Mouse (Mus musculus) stomach, postnatal 0 days (tissue): Measurements from ENCODE around the gene Rtn4ip1. TPM values are rescaled to one million over a fixed set of nuclear protein-coding genes. Genes with fewer than 3 reads are reported as not detected.

ENCODE experiments used
- ATAC-seq: fragments of 200-750 bp; cut with Nextera tagmentation; 2 replicates; pipeline ENCODE4 v1.8.0; 2017; ENCODE audit not compliant: low FRiP score, low TSS enrichment
- DNase-seq: peaks from one replicate; pipeline ENCODE4 v3.0.0-alpha.2; 2016; ENCODE audit warnings: low spot score
- H3K27ac ChIP-seq: fragments of 300-500 bp; sonication (generic); replicated peaks from 2 replicates; pipeline ENCODE4 v1.5.1; 2014; ENCODE audit warnings: mild to moderate bottlenecking, control low read depth
- H3K27me3 ChIP-seq: fragments of 300-500 bp; sonication (generic); 2 replicates; pipeline ENCODE4 v1.6.1; 2014; ENCODE audit warnings: low read length; ENCODE audit not compliant: control insufficient read depth, insufficient read depth
- H3K36me3 ChIP-seq: fragments of 300-500 bp; sonication (generic); 2 replicates; pipeline ENCODE4 v1.6.1; 2014; ENCODE audit warnings: low read length, mixed read lengths; ENCODE audit not compliant: control insufficient read depth, insufficient read depth
- H3K4me1 ChIP-seq: fragments of 300-500 bp; sonication (generic); replicated peaks from 2 replicates; pipeline ENCODE4 v1.6.1; 2014; ENCODE audit warnings: antibody characterized with exemption; ENCODE audit not compliant: control insufficient read depth, insufficient read depth
- H3K4me2 ChIP-seq: fragments of 300-500 bp; sonication (generic); replicated peaks from 2 replicates; pipeline ENCODE4 v1.6.1; 2014; ENCODE audit warnings: low read depth, mild to moderate bottlenecking, control low read depth, moderate library complexity
- H3K4me3 ChIP-seq: fragments of 300-500 bp; sonication (generic); 2 replicates; pipeline ENCODE4 v1.5.1; 2014; ENCODE audit warnings: low read depth, low read length, control low read depth
- H3K9ac ChIP-seq: fragments of 300-500 bp; sonication (generic); 2 replicates; pipeline ENCODE4 v1.6.1; 2014; ENCODE audit warnings: mild to moderate bottlenecking, low read length, control low read depth, mixed read lengths
- H3K9me3 ChIP-seq: fragments of 300-500 bp; sonication (generic); 2 replicates; pipeline ENCODE4 v1.6.1; 2016; ENCODE audit warnings: low read length; ENCODE audit not compliant: control insufficient read depth
- CTCF ChIP-seq: IDR thresholded peaks from 2 replicates; pipeline ENCODE4 v1.5.1; 2016; ENCODE audit warnings: antibody characterized with exemption, low read depth, mild to moderate bottlenecking, moderate library complexity
- EP300 ChIP-seq: optimal IDR thresholded peaks from 2 replicates; pipeline ENCODE3; 2016; ENCODE audit warnings: antibody characterized with exemption
- WGBS: fragments of 180-500 bp; shearing (Covaris S2); extraction: QIAGEN DNeasy Blood & Tissue Kit; methylation state at CpG from one replicate; pipeline ENCODE4 v1.1.7; 2014; 5-methylcytosine and 5-hydroxymethylcytosine counted together
- polyA plus RNA-seq: library from polyadenylated mRNA; unstranded; fragments of >200 nt; fragmentation: Nextera tagmentation; extraction: Ambion mirVana; gene quantifications from 2 replicates; pipeline ENCODE4 v1.2.1, GENCODE M21; 2015

Rtn4ip1 gene
- polyA plus RNA-seq, 1 experiment from 2014 or later = 7.4 TPM

DNA sequence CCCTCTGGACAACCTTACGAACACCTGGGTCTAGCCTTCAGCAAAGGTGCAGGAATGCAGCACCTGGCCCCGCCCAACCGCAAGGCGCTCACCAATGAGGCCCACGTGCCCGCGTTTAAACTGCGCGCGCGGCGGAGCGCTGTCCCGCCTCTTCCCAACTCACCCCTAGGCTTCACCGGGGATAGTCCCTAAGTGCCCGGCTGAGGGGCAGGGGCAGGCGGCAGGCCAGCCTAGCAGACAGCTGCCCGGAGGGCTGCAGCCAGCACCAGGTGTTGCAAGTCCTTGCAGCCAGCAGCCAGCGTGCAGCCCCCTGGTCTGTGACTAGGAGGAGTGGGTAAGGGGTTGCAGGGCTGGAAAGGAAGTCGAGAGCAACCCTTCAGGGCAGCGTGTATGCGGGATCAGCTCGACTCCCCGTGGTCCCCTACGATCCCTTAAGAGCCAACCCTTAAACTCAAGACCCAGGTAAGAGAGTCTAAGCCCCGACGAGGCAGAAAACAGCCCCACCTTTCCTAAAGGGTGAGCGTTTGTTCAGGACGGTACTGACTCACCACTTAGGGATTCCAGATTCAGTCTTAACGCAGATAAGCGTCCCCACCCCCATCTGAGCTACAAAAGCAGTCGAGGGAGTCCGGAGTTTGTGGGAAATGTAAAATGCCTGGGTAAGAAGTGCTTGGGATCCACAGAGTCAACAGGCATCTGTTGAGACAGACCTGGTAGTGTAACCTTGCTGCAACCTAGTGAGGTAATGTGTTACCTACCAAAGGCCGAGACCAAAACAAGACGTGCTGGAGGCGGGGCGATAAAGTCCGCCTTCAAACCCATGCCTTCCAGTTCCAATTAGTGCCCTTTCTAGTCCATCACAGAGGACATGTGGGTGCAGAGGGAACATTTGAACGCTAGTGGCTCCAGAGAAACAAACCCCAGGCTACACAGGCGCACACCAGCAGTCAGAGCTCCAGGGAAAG is 104.4 kb downstream of the Rtn4ip1 start:
- 3% methylated on average over 40 of the region's 40 CpGs for WGBS
- Histone ChIP-seq H3K4me2 (peak overlapping the region; percentile 73), H3K9me3 (no peaks in the 10 kb centered on the region), H3K4me1 (peaks cover 3% of the 10 kb centered on the region; the same call in 1 of the 2 replicates), H3K9ac (peak overlapping the region; percentile 51), H3K27me3 (0 out of 2 replicates have a peak, but pooled peaks cover 2% of the 10 kb centered on the region), H3K27ac (peak overlapping the region; percentile 83), H3K36me3 (no peaks in the 10 kb centered on the region), H3K4me3 (peak overlapping the region; percentile 37)
- TF ChIP-seq EP300 (no peak), CTCF (no peak; the same call in 1 of the 2 replicates)
- peak; percentile 84 for ATAC-seq
- DNase-seq = peak; percentile 84

Other genes with a start within 250 kb of the Rtn4ip1 start
- gene Qrsl1, start 62 bp upstream of the Rtn4ip1 start, polyA plus RNA-seq = 13.2 and 13.4 TPM in 2 replicates
- gene Crybg1, start 247.0 kb downstream of the Rtn4ip1 start, polyA plus RNA-seq = 9.0 and 10.4 TPM in 2 replicates